Mouse (Mus musculus): ENCODE data around the gene Vsx1. TPM values are rescaled to one million over a fixed set of nuclear protein-coding genes. Genes with fewer than 3 reads are reported as not detected.

The Vsx1 gene
- not detected for total RNA-seq (2022)

DNA sequence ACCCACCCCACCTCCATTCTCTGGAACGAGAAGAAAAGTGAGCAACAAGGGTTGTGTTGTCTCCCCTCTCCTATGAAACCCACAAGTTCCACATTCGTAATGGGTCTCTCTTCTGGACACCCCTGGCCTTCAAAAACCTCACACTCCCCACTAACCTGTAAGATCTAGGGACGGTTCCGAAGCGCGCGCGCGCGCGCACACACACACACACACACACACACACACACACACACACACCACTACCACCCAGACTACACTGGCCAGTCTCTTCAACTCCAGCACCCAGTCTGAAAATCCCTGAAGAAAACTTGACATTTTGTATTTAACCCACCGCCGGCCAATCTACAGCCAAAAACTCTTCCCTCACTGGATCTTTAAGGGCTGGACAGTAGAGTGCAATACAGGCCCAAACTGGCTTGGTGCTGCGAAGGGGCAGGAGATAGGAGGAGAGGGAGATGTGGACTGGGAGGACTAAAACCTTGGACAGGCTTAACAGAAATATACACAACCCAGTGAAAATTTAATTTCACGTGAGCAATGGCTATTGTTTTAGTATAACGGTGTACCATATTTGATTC is at the start of gene Vsx1:
Gene Vsx1, minus strand, starts transcription at position 138 of the 578 bp plus-strand sequence.
- DNase-seq (ENCODE audit: low spot score in 2 of 2): no peak

DNA sequence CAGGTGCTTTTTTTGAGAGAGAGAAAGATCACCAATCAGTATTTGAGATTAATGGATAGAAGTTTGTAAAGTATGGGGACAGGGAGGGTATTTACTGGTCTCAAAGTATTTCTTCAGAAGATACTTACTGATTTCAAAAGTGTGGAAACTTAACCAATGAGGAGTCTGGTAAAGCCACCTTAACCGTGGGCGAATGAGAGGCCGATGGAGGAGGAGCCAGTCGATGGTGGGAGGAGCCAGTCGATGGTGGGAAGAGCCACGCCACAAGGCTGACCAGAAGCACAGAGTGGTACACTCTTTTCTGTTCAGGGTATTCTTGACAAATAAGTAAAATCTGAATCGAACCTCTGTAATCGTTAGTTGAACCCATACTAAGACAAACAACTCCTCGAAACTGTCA is 48.7 kb upstream of the Vsx1 start:
- no peak for DNase-seq (ENCODE audit: low spot score in 2 of 2)

DNA sequence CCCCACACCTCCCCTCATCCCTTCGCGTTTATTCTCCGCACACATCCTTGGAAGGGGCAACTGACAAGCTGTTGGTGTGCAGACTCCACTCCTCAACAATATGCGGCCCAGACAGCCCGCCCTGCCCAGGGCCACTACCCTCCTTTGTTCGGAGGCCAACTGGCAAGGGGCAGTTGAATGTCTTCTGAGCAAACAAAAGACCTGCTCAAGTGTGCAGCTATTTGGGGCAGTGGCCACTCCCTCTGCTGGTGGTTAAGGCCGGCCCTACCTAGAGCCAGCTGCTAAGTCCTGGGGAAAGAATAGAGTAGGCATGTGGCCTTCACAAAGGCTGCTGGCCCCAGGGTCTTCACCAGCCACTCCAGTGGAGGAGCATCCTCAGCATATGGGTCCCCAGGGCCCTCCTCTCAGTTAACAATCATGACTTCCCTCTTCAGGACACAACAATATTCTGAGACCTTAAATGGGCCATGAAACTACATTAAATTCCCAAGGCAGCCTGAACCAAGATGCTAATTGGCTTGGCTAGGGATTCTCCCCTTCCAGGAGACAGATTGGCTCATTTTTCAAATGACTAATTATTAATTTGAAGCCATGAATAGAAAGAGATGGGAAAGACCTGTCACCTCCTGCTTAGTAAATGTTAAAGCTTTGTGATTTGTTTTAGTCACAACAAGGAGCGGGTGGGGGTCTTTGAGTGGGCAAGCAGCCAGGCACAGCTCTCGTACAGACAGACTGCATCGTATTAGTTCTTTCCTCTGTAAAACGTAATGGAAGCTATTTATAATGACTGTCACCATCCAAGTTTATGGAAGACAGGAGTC is 46.8 kb upstream of the Vsx1 start:
- no peak for DNase-seq (ENCODE audit: low spot score in 2 of 2)

DNA sequence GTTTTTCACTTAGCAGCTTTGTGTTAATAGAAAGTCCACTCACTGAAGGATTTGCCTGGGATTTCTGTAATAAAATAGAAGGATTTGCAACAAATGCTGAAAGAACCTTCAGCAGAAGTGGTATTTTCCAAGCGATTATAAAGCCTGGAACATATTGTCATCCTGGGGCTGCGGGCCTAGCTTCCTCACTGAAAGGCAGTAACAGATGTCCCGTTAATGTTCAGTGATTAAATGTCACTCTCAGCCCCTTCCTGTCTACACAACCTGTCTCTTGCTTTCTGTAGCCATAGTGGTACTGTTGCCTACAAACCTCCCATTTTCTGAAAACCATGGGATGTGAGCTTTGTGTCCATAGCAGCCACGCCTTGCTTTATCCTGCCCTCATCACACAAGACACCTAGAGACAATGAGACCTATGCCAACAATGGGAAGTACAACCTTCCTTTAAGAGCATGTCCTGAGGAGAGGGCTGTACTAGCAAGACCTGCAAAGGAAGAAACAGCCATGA is 23.1 kb upstream of the Vsx1 start:
- DNase-seq (ENCODE audit: low spot score in 2 of 2): peak in 1 of 2 experiments; percentile 25

DNA sequence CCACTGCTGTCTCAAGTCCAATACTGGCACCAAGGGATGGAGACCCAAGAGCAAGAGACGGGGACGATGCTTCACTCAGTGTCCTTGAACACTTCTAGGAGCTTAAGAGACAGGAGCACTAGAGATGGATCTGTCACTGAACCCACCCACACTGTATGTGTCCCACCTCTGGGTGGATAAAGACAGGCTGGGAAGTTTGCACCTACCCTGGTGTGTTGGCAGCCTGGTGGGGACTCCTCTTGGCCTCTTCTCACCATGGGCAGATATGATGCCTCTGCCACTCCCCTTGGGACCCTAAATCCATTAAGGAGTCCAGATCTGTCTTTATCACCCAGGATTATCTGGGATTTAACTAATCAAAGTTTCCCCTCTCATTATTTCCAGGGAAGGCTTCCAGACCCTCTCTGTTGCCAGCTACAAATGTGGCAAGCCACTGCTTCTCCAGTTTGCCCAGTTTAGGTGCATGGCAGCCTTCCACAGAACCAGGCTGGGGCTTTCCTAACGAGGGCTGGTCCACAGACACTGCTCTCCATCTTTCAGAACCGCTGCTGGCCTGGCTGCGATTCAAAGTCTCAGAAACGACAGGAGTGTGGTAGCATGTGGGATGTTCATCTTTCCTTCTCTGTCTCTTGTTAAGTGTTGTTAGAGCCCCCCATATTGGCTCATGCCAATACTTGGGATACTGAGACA is 2.5 kb upstream of the Vsx1 start:
- no peak for DNase-seq (ENCODE audit: low spot score in 2 of 2)

DNA sequence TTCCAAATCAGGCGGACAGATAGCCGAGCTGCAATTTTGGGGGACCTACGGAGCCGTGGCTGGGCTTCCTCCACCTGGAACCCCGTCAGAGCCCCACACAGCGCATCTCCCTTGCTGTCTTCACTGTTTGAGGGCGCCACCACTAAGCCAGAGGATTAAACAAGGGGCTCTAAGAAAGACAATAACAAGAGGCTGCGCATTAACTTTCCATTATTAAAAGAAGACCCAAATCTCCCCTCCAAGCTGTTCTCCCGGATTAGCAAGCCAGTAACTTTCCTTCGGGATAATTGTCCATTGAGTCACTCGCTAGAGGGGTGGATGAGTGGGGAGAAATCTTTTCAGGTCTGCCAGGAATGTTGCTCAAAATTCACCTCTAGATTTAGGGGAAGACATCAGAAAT is 1.1 kb upstream of the Vsx1 start:
- no peak for DNase-seq (ENCODE audit: low spot score in 2 of 2)

DNA sequence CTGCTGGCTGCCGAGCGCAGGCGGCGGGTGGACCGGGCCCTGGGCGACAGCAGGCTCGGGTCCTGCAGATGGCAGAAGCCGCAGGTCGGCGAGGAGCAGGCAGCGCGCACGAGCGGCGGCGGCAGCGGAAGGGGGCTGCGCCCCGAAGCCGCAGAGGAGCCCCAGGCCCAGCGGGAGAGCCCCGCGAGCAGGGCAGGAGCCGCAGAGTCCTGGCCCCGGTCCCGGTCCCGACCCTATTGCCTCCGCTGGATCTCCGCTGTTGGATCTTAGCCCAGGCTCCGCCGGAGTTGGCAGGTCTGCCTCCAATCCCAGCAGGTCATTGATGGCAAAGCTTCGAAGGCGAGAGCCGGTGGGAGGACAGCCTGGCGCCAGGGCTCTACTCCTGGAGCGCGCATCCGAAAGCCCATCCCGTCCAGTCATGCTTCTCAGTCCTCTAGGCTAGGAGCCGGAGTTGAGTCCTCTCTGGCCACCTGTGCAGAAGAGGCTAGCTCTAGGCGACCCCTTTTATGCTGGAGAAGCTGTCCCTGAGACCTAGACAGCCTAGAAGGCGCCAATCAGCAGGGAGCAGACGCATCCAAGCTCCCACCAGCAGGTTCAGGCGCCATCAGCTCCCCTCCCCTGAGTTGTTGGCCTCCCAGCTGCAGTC is 496 bp downstream of the Vsx1 start:
- peak in 1 of 2 experiments; percentile 55 for DNase-seq (ENCODE audit: low spot score in 2 of 2)

DNA sequence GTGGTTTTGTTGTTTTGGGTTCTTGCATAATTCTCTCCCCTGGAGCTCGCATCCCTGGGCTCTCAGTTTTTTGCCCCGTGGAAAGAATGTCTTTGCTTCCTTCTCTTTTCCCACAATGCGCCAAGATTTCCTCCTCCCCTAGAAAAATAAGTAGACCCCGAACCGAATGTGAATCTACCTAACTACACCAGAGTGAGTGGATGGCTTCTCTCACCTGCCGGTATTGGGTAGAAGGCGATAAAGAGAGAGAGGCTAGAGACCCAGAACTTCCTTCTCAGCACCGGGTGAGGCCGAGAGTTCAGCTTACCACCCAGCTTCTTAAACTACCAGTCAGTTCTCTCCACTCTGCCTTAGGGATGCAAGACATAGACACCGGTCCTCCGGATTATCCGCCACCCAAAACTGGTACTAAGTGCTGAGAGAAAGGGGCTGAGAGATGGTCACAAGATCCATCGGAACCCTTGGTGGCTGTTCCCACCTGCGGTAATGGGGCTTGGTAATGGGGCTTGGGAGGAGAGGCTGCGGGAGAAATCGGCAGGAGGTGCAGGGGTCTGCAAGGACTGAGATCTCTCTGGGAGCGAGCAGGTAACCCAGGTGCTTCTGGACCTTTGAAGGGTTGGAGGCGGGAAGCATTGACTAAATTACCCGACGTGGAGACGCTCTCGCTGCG is 1.2 kb downstream of the Vsx1 start:
- no peak for DNase-seq (ENCODE audit: low spot score in 2 of 2)

DNA sequence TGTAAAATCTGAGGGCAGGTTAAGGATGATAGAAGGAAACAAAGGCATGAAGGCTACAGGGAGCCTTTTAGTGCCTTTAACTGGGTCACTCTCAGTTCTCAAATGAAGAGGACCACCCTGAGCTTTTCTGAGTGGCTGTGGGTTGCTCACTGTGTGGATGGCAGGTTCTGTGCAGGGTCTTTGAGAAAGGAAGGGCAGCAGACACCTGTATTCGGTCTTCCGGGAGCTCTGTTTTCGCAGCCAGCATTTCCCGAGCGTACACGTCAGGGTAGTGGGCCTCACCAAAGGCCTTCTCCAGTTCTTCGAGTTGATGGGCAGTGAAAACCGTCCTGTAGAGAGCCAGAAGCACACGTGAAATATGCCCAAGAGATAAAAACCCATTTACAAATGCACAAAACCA is 3.8 kb downstream of the Vsx1 start:
- DNase-seq (ENCODE audit: low spot score in 2 of 2): no peak

DNA sequence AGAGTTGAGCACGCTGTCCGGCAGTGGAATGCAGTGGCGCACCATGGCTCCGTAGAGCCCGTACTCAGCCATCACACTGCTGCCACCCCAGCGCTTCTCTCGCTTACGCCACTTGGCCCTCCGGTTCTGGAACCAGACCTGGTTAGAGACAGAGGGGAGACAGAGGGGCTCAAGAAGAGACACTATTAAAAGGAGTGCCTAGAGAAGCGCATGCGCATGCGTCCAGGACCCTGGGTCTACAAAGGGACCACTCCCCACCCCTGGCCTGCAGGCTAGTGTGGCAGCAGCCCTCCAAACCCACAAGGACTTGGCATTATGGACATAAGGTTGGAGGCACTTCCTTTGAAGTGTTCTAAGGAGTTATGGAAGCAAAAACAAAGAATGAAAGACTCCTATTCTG is 4.7 kb downstream of the Vsx1 start:
- DNase-seq (ENCODE audit: low spot score in 2 of 2): no peak

DNA sequence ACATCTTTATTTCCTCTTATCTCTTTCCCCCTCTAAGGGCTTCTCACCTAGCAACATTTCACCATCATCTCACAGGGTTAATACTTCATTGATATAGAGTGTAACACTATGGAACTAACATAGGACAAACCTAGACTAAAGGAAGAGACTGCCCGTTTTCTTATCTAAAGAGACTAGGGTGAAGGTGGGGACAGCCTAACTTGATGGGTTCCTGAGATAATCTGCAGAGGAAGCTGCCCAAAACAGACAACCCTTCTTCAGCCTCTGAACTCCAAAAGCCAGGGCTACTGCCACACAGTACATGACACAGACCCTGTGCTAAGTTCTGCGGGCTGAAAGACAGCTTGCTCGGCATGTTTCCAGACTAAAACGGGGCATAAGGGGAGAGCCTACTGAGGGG is 7.6 kb downstream of the Vsx1 start:
- no peak for DNase-seq (ENCODE audit: low spot score in 2 of 2)

DNA sequence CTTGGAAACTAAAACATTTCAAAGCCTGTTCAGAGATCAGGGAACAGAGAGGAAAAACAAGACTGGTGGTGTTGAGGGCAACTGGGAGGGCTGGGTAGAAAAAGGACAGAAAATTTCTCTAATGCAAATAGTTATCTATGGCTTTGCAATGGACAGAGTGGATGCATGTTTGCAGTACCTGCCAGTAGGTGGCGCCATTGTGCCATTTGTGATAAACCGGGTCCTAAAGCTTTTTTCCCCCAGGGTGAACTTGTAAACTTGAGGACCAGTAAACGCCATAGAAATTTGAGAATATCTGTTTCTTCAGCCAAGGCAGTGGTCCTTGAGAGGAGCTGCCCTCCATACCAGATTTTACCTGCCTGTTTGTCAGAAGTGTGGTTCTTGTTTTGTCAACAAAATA is 10.8 kb downstream of the Vsx1 start:
- DNase-seq (ENCODE audit: low spot score in 2 of 2): peak in 1 of 2 experiments; percentile 70

DNA sequence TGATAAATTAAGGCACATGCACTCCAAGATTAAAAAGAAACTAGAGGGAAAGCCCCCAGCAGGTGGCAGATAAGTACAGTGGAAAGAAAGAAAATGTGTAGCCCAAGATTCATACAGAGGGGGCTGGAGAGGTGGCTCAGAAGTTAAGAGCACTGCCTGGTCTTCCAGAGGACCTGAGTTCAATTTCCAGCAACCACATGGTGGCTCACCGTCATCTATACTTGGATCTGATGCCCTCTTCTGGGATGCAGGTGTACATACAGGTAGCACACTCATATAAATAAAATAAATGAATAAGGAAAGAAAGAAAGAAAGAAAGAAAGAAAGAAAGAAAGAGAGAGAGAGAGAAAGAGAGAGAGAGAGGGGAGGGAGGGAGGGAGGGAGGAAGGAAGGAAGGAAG is 13.6 kb downstream of the Vsx1 start:
- no peak for DNase-seq (ENCODE audit: low spot score in 2 of 2)

DNA sequence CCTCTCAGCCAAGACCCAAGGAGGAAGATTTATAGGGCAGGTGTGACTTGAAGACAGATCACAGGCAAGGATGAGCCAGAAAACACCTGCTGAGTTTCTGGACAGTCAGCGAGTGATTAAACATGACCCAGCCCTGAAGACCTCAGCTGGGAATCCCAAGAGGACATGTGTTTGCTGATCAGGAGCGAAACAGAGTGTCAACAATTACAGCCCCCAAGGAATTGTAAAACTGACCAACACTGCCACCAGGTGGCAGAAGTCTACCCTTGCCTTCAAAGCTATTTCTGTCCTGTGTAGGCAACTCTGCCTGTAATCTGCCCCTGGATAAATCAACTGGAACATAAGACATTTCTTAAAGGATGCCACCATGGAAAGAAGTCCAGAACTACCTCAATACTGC is 14.3 kb downstream of the Vsx1 start:
- peak in 1 of 2 experiments; percentile 57 for DNase-seq (ENCODE audit: low spot score in 2 of 2)

DNA sequence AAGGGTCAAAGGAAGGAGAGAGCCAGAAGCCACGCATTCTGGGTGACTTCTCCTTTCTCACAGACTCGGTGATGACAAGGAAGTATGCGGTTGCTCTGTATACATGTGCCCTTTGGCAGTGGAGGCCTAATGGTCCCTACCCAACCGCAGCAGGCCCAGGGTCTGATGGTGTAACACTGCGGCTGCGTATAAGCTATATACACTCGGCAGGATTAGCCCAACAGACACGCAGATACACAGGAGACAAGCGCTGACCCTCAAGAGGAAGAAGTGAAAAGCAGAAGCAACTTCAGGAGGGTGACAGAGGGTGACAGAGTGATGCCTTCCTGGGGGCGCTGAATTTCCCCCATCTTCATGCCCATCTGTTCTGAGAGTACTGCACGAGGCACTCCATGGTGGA is 15.2 kb downstream of the Vsx1 start:
- DNase-seq (ENCODE audit: low spot score in 2 of 2): no peak

DNA sequence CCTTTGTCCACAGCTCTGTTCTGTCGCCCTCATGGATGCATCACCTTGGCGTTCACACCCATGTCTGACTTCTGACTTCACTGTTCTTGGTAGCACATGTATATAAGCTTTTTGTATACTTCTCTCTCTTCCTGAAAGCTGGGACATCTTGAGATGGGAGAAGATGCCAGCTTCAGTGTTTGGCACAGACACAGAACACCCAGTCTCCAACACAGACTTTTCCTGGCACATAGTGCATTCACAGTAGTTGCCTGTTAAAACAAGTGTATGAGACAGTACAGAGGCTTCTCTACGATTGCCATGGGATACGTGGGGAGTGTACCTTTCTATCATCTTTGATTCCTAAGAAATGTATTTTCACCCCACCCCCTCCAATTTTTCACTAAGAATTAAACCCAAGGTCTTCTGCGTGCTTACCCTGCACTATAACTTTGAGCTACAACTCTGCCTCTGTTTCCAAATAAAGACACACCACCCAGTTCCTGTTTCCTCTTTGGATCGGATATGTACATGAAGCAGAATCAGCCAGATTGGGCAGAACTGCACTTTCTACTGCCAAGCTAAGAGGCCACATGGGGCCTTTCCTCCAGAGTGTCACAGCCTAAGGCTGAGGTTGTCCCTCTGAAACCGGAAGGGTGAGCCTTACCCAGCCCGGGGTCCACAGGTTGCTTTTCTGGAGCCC is 17.4 kb downstream of the Vsx1 start:
- no peak for DNase-seq (ENCODE audit: low spot score in 2 of 2)

DNA sequence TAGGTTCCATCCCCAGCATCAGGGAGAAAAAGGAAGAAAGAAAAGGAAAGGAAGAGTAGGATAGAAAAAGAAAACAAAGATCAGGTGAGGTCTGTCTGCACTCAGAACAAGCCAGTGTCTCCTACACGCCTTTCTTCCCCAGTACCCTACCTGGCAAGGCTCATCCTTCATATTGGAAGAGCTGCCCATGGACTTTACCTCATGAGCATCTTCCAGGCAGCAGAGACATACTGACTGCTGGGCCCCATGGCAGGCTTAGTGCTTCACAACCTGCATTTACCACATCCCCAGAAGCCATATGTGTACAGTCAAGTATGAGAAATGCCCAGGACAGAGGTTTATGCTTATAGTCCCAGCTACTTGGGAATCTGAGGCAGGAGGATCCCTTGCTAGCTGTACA is 18.2 kb downstream of the Vsx1 start:
- DNase-seq (ENCODE audit: low spot score in 2 of 2): no peak

DNA sequence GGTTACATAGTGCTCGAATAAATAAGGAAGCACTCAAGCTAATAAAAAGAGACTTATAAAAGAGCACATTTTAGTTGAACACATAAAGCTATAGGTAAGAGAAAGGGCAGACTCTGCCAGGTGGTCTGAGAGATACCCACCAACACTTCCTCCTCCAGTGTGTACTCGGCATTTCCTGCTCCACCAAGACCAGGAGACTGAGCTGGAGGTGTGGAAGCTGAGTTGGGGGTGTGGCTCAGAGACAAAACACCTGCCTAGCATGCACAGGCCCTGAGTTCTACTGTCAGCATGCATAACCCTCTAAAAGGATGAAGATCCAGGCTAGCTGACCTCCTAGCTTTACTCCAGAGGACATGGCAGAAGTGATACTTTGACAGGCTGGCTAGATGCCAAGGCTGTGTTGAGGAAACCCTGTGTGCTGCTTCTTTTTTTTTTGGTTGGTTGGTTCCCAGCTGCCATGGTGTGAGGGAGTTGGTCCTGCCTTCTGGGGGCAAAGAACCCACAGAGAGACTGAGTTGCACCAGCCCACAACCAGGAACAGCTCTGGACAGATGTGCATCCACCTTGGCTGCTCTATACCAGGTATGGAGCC is 19.6 kb downstream of the Vsx1 start:
- no peak for DNase-seq (ENCODE audit: low spot score in 2 of 2)

DNA sequence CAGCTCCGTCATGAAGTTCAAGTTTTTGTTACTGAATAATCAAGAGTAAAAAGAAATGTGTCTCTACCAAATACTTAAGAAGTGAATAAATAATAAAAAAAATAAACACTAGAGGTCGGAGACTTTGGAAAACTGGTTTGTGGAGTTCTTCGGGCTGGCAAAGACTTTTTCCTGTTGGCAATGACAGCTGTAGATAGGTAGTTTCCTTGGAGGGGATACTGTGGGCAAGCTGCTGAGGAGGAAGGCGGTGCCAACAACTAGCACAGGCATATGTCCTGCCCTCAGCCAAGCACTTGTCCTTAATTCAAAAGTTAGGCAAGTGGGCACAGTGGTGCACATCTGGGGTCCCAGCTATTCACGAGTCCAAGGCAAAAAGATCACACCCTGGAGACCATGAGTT is 20.2 kb downstream of the Vsx1 start:
- no peak for DNase-seq (ENCODE audit: low spot score in 2 of 2)
